Comparison of ENCODE assay signal across 13 mouse cellular contexts in genomic region chr7:125716724-125717123, GRCm38 (mm10). TPM values are rescaled to one million over a fixed set of nuclear protein-coding genes. Genes with fewer than 3 reads are reported as not detected.
DNase-seq lines count a peak whose midpoint lies in the region; ATAC-seq and TF ChIP-seq lines count a peak whose summit lies in the region.
"Had no signal": no experiment of that assay in that cellular context is flagged by ENCODE, and none has a peak within 500 bp of the region (broad histone marks: within the 10 kb centered on the region; RNA-seq: fewer than 3 reads in every experiment).

No protein-coding gene starts in this region.

- H3K4me1 ChIP-seq in embryonic facial prominence, embryonic 13.5 days, result peaks cover 26% of the 10 kb centered on the region
- H3K4me1 ChIP-seq in embryonic facial prominence, embryonic 10.5 days, result peaks cover 21% of the 10 kb centered on the region; the same call in 1 of the 2 replicates
- H3K4me1 ChIP-seq in ES-E14 (ENCODE audit: control insufficient read depth in 2 of 2, insufficient read depth in 2 of 2, low read length in 2 of 2, poor library complexity in 1 of 2), result peaks cover 3 to 10% of the 10 kb centered on the region in 2 experiments
- H3K4me1 ChIP-seq in heart, embryonic 15.5 days (replicated peaks), result peaks cover 68% of the 10 kb centered on the region
- no peaks in the 10 kb centered on the region for H3K4me1 ChIP-seq in lung, embryonic 14.5 days (ENCODE audit: insufficient read depth)
- no peaks in the 10 kb centered on the region for H3K4me1 ChIP-seq in forebrain, embryonic 11.5 days (replicated peaks; ENCODE audit: control insufficient read depth, insufficient read depth, low read length)
- no peaks in the 10 kb centered on the region for H3K4me1 ChIP-seq in forebrain, embryonic 10.5 days

- in situ Hi-C loops in ES-E14 (cut with MboI; ENCODE audit: low sequenced_read_pairs in 2 of 2, unreplicated experiment in 2 of 2), result loop anchor here in 1 of 2 experiments (10.0 kb wide), 1 partner anchor 62 kb away; no protein-coding TSS in a partner anchor

- no peaks in the 10 kb centered on the region for H3K9me3 ChIP-seq in embryonic facial prominence, embryonic 13.5 days
- no peaks in the 10 kb centered on the region for H3K9me3 ChIP-seq in embryonic facial prominence, embryonic 10.5 days
- H3K9me3 ChIP-seq in ES-E14 (ENCODE audit: control insufficient read depth, insufficient read depth, low read depth, low read length), result no peaks in the 10 kb centered on the region
- no peaks in the 10 kb centered on the region for H3K9me3 ChIP-seq in heart, embryonic 15.5 days (replicated peaks)
- no peaks in the 10 kb centered on the region for H3K9me3 ChIP-seq in lung, embryonic 14.5 days (ENCODE audit: low read depth, low read length)
- no peaks in the 10 kb centered on the region for H3K9me3 ChIP-seq in forebrain, embryonic 11.5 days (ENCODE audit: control insufficient read depth, low read length)
- no peaks in the 10 kb centered on the region for H3K9me3 ChIP-seq in forebrain, embryonic 10.5 days

- TF ChIP-seq CTCF in lung, embryonic 14.5 days (IDR thresholded peaks at IDR 0.05; ENCODE audit: low read depth), result no peak

- H3K36me3 ChIP-seq in embryonic facial prominence, embryonic 13.5 days, result peaks cover 7% of the 10 kb centered on the region; the same call in 1 of the 2 replicates
- H3K36me3 ChIP-seq in embryonic facial prominence, embryonic 10.5 days (replicated peaks), result 0 out of 2 replicates have a peak, but pooled peaks cover 7% of the 10 kb centered on the region
- H3K36me3 ChIP-seq in ES-E14 (ENCODE audit: control insufficient read depth, insufficient read depth, low read length, poor library complexity, severe bottlenecking), result no peaks in the 10 kb centered on the region
- no peaks in the 10 kb centered on the region for H3K36me3 ChIP-seq in heart, embryonic 15.5 days
- H3K36me3 ChIP-seq in lung, embryonic 14.5 days (ENCODE audit: insufficient read depth), result no peaks in the 10 kb centered on the region
- no peaks in the 10 kb centered on the region for H3K36me3 ChIP-seq in forebrain, embryonic 11.5 days (ENCODE audit: control insufficient read depth, insufficient read depth, low read length)
- H3K36me3 ChIP-seq in forebrain, embryonic 10.5 days (replicated peaks), result no peaks in the 10 kb centered on the region; the same call in 1 of the 2 replicates

- H3K27ac ChIP-seq in embryonic facial prominence, embryonic 13.5 days, result peak overlapping the region; percentile 28; the same call in 1 of the 2 replicates
- H3K27ac ChIP-seq in embryonic facial prominence, embryonic 10.5 days (replicated peaks), result no peak overlapping the region
- H3K27ac ChIP-seq in ES-E14 (ENCODE audit: insufficient read depth, low read depth, low read length, poor library complexity, severe bottlenecking), result peak overlapping the region; percentile 34; the same call in 1 of the 2 replicates
- H3K27ac ChIP-seq in heart, embryonic 15.5 days, result peak overlapping the region; percentile 76
- H3K27ac ChIP-seq in lung, embryonic 14.5 days (ENCODE audit: low read depth), result no peak overlapping the region
- H3K27ac ChIP-seq in forebrain, embryonic 11.5 days (ENCODE audit: low read depth, low read length), result no peak overlapping the region
- no peak overlapping the region for H3K27ac ChIP-seq in forebrain, embryonic 10.5 days

- no peak overlapping the region for H3K9ac ChIP-seq in embryonic facial prominence, embryonic 13.5 days
- no peak overlapping the region for H3K9ac ChIP-seq in ES-E14 (ENCODE audit: insufficient read depth, low read depth, low read length, poor library complexity, severe bottlenecking)
- H3K9ac ChIP-seq in heart, embryonic 15.5 days, result no peak overlapping the region
- H3K9ac ChIP-seq in lung, embryonic 14.5 days, result no peak overlapping the region
- no peak overlapping the region for H3K9ac ChIP-seq in forebrain, embryonic 11.5 days (ENCODE audit: low read length)

- no peak overlapping the region for H3K4me2 ChIP-seq in embryonic facial prominence, embryonic 13.5 days
- no peak overlapping the region for H3K4me2 ChIP-seq in heart, embryonic 15.5 days
- no peak overlapping the region for H3K4me2 ChIP-seq in lung, embryonic 14.5 days
- no peak overlapping the region for H3K4me2 ChIP-seq in forebrain, embryonic 11.5 days (ENCODE audit: low read depth, low read length, severe bottlenecking)

- no peak for DNase-seq in embryonic facial prominence, embryonic 10.5 days (ENCODE audit: low spot score)
- no peak for DNase-seq in ES-E14 (ENCODE audit: low read depth, low spot score)
- peak; percentile 15 for DNase-seq in lung, embryonic 14.5 days
- DNase-seq in forebrain, embryonic 11.5 days (ENCODE audit: low spot score), result no peak
- no peak for DNase-seq in forebrain, embryonic 10.5 days (ENCODE audit: extremely low spot score, low spot score)
- DNase-seq: cerebellum, postnatal 36 days; layer of hippocampus, adult 9-11 months; thymus, postnatal 36 days had no signal

- no peaks in the 10 kb centered on the region for H3K27me3 ChIP-seq in embryonic facial prominence, embryonic 13.5 days
- no peaks in the 10 kb centered on the region for H3K27me3 ChIP-seq in embryonic facial prominence, embryonic 10.5 days (replicated peaks; ENCODE audit: low read depth, poor library complexity, severe bottlenecking)
- no peaks in the 10 kb centered on the region for H3K27me3 ChIP-seq in heart, embryonic 15.5 days
- no peaks in the 10 kb centered on the region for H3K27me3 ChIP-seq in lung, embryonic 14.5 days (ENCODE audit: insufficient read depth, low read length)
- H3K27me3 ChIP-seq in forebrain, embryonic 11.5 days (ENCODE audit: control insufficient read depth, insufficient read depth, low read length), result no peaks in the 10 kb centered on the region
- no peaks in the 10 kb centered on the region for H3K27me3 ChIP-seq in forebrain, embryonic 10.5 days (ENCODE audit: poor library complexity, severe bottlenecking)
- H3K27me3 ChIP-seq: Patski had no signal

- 54% methylated on average over 2 of the region's 2 CpGs for WGBS in embryonic facial prominence, embryonic 13.5 days
- 67% methylated on average over 2 of the region's 2 CpGs for WGBS in embryonic facial prominence, embryonic 10.5 days
- 12% methylated on average over 2 of the region's 2 CpGs for WGBS in heart, embryonic 15.5 days
- 58% methylated on average over 2 of the region's 2 CpGs for WGBS in lung, embryonic 14.5 days
- 67% methylated on average over 2 of the region's 2 CpGs for WGBS in forebrain, embryonic 11.5 days
- WGBS in forebrain, embryonic 10.5 days, result 71% methylated on average over 2 of the region's 2 CpGs

- H3K4me3 ChIP-seq in embryonic facial prominence, embryonic 13.5 days, result no peak overlapping the region
- no peak overlapping the region for H3K4me3 ChIP-seq in embryonic facial prominence, embryonic 10.5 days
- H3K4me3 ChIP-seq in ES-E14 (ENCODE audit: insufficient read depth in 1 of 2, low read depth in 1 of 2, low read length in 2 of 2, poor library complexity in 1 of 2, severe bottlenecking in 1 of 2), result no peak overlapping the region
- no peak overlapping the region for H3K4me3 ChIP-seq in heart, embryonic 15.5 days
- H3K4me3 ChIP-seq in lung, embryonic 14.5 days (ENCODE audit: low read depth, low read length), result no peak overlapping the region
- no peak overlapping the region for H3K4me3 ChIP-seq in forebrain, embryonic 11.5 days (ENCODE audit: low read depth, low read length)
- H3K4me3 ChIP-seq in forebrain, embryonic 10.5 days, result no peak overlapping the region

- no peak for ATAC-seq in embryonic facial prominence, embryonic 13.5 days (ENCODE audit: insufficient number of reproducible peaks, insufficient read depth, low FRiP score, low TSS enrichment, low read depth)
- ATAC-seq in heart, embryonic 15.5 days (replicated peaks; ENCODE audit: insufficient number of reproducible peaks, insufficient read depth, low FRiP score, low read depth), result peak; percentile 52
- peak; percentile 50; the same call in 1 of the 2 replicates for ATAC-seq in lung, embryonic 14.5 days (ENCODE audit: insufficient read depth)
- ATAC-seq in CD4-positive, CD25-positive, alpha-beta regulatory T cell, adult 4 months, result no peak
- ATAC-seq in forebrain, embryonic 11.5 days (replicated peaks; ENCODE audit: low FRiP score), result no peak
- ATAC-seq: forebrain, embryonic 16.5 days; Patski had no signal

TF ChIP-seq in ES-E14, 5 proteins besides CTCF, POLR2A, EP300 and RAD21:
- no peak for TF ChIP-seq CHD2 (IDR thresholded peaks at IDR 0.05; ENCODE audit: low read depth, low read length)
- no peak for TF ChIP-seq ZC3H11A (IDR thresholded peaks at IDR 0.05; ENCODE audit: borderline replicate concordance, low read depth, low read length)
- no peak for TF ChIP-seq ZNF384 (IDR thresholded peaks at IDR 0.05; ENCODE audit: low read depth, low read length)
- TF ChIP-seq MAFK (IDR thresholded peaks at IDR 0.05; ENCODE audit: insufficient read depth, low read depth, low read length), result no peak
- no peak for TF ChIP-seq HCFC1 (IDR thresholded peaks at IDR 0.05; ENCODE audit: borderline replicate concordance, insufficient read depth, low read length)

RNA-seq across cellular contexts. Expression of gene D430042O09Rik, which starts 9.0 kb away (rescaled TPM):
- 9.8 and 9.9 TPM in 2 replicates for polyA plus RNA-seq in embryonic facial prominence, embryonic 13.5 days (2015; fragmentation: Nextera tagmentation; extraction: Ambion mirVana)
- polyA plus RNA-seq in embryonic facial prominence, embryonic 10.5 days (2016; fragmentation: Nextera tagmentation; extraction: Ambion mirVana), result 8.8 and 8.9 TPM in 2 replicates
- 4.4 and 4.8 TPM in 2 replicates for total RNA-seq in ES-E14 (2012; rRNA removed)
- 6.2 and 8.0 TPM in 2 replicates for polyA plus RNA-seq in heart, embryonic 15.5 days (2015; fragmentation: Nextera tagmentation; extraction: Ambion mirVana)
- polyA plus RNA-seq in lung, embryonic 14.5 days (2014; fragmentation: Nextera tagmentation; extraction: Ambion mirVana), result 10.1 and 10.9 TPM in 2 replicates
- 1 to 10 TPM; 4.0 to 4.1 TPM for polyA plus RNA-seq in CD4-positive, CD25-positive, alpha-beta regulatory T cell, adult 4 months (2017; shearing (Covaris generic))
- 11.2 and 12.1 TPM in 2 replicates for polyA plus RNA-seq in forebrain, embryonic 11.5 days (2014; fragmentation: Nextera tagmentation; extraction: Ambion mirVana)
- polyA plus RNA-seq in forebrain, embryonic 10.5 days (2016; fragmentation: Nextera tagmentation; extraction: Ambion mirVana), result 8.9 and 9.4 TPM in 2 replicates

RNA-seq across cellular contexts. Expression of gene Gtf3c1, which starts 9.1 kb away (rescaled TPM):
- polyA plus RNA-seq in embryonic facial prominence, embryonic 13.5 days (2015; fragmentation: Nextera tagmentation; extraction: Ambion mirVana), result 32.4 and 34.4 TPM in 2 replicates
- polyA plus RNA-seq in embryonic facial prominence, embryonic 10.5 days (2016; fragmentation: Nextera tagmentation; extraction: Ambion mirVana), result 49.3 and 52.1 TPM in 2 replicates
- 83.5 and 95.4 TPM in 2 replicates for total RNA-seq in ES-E14 (2012; rRNA removed)
- 23.9 and 30.2 TPM in 2 replicates for polyA plus RNA-seq in heart, embryonic 15.5 days (2015; fragmentation: Nextera tagmentation; extraction: Ambion mirVana)
- polyA plus RNA-seq in lung, embryonic 14.5 days (2014; fragmentation: Nextera tagmentation; extraction: Ambion mirVana), result 33.5 and 37.0 TPM in 2 replicates
- polyA plus RNA-seq in CD4-positive, CD25-positive, alpha-beta regulatory T cell, adult 4 months (2017; shearing (Covaris generic)), result 10 to 100 TPM; 16.1 to 29.4 TPM
- 47.2 and 49.4 TPM in 2 replicates for polyA plus RNA-seq in forebrain, embryonic 11.5 days (2014; fragmentation: Nextera tagmentation; extraction: Ambion mirVana)
- polyA plus RNA-seq in forebrain, embryonic 10.5 days (2016; fragmentation: Nextera tagmentation; extraction: Ambion mirVana), result 43.5 and 46.6 TPM in 2 replicates

Comparison
In these comparisons a context has a peak if more than half of its experiments do, and no peak if none do; other contexts are left out.
1. H3K27ac ChIP-seq: peak in embryonic facial prominence, embryonic 13.5 days (single experiment), ES-E14 (single experiment) and heart, embryonic 15.5 days (single experiment); none in embryonic facial prominence, embryonic 10.5 days (single experiment), lung, embryonic 14.5 days (single experiment), forebrain, embryonic 11.5 days (single experiment) and forebrain, embryonic 10.5 days (single experiment).
2. ATAC-seq: peak in heart, embryonic 15.5 days (single experiment) and lung, embryonic 14.5 days (single experiment); none in embryonic facial prominence, embryonic 13.5 days (single experiment), CD4-positive, CD25-positive, alpha-beta regulatory T cell, adult 4 months (single experiment) and forebrain, embryonic 11.5 days (single experiment).